Mouse (Mus musculus) layer of hippocampus, adult 2 months (tissue): ENCODE results near the gene Trim46. TPM values are rescaled to one million over a fixed set of nuclear protein-coding genes. Genes with fewer than 3 reads are reported as not detected.
A peak's percentile ranks its signal among the peaks of the same experiment; 100 is the strongest.

Source experiments
- DNase-seq, 2 experiments: peaks; one replicate each; pipeline ENCODE4 v3.0.0; 2022; ENCODE audit warnings: low spot score in 2 of 2
- H3K27ac ChIP-seq: fragments of 200-600 bp; 2 replicates; pipeline ENCODE4 v1.8.1; 2022
- H3K4me3 ChIP-seq: fragments of 200-600 bp; 2 replicates; pipeline ENCODE4 v1.8.1; 2022; ENCODE audit warnings: mild to moderate bottlenecking
- CTCF ChIP-seq: fragments of 200-600 bp; conservative IDR thresholded peaks from 2 replicates; pipeline ENCODE4 v1.8.1; 2022; ENCODE audit warnings: antibody characterized with exemption, mild to moderate bottlenecking, moderate library complexity
- long read RNA-seq, 2 experiments: library from polyadenylated mRNA; stranded (forward); transcript quantifications; one replicate each; pipeline ENCODE4 v2.0.0; 2021; ENCODE audit warnings: borderline mapping rate in 2 of 2
- total RNA-seq, 2 experiments: library from RNA; stranded (reverse); gene quantifications; 2 replicates each; pipeline ENCODE4 v1.2.3; 2021

The Trim46 gene
- 10 to 100 TPM; 89.1 to 92.8 TPM for total RNA-seq
- long read RNA-seq, experiment 1, transcript Trim46-201 (10 exons, 3,122 nt), result major isoform, 15 of 57 reads
- long read RNA-seq, experiment 1, transcript Trim46-206 (11 exons, 2,444 nt), result minor isoform, 6 of 57 reads
- long read RNA-seq, experiment 1, partial matches to known transcripts, result 16 of 57 reads
- long read RNA-seq, experiment 1, other reads (novel, unspliced or antisense), result 20 of 57 reads
- long read RNA-seq, experiment 2, transcript Trim46-201 (10 exons, 3,122 nt), result major isoform, 22 of 80 reads
- long read RNA-seq, experiment 2, transcript Trim46-206 (11 exons, 2,444 nt), result minor isoform, 7 of 80 reads
- long read RNA-seq, experiment 2, partial matches to known transcripts, result 14 of 80 reads
- long read RNA-seq, experiment 2, other reads (novel, unspliced or antisense), result 36 of 80 reads

GRCm38 (mm10) chr3:89246261-89247100 is at the start of gene Trim46:
Gene Trim46, minus strand, starts transcription at chr3:89246309.
- peak; percentile 96 for TF ChIP-seq CTCF
- DNase-seq, result peak; percentile 89 to 91
- peak within 1 kb of the TSS; percentile 89 for H3K4me3 ChIP-seq
- peak within 1 kb of the TSS; percentile 98 for H3K27ac ChIP-seq

GRCm38 (mm10) chr3:89295685-89296230 is 49.6 kb upstream of the Trim46 start:
- peak in 1 of 2 experiments; percentile 41 for DNase-seq
- peak overlapping the region; percentile 87 for H3K27ac ChIP-seq
- H3K4me3 ChIP-seq, result no peak overlapping the region
- TF ChIP-seq CTCF, result no peak

- TF ChIP-seq CTCF, result no peak
- DNase-seq, result no peak
- no peak overlapping the region for H3K27ac ChIP-seq
- no peak overlapping the region for H3K4me3 ChIP-seq
Observed at GRCm38 (mm10) chr3:89294195-89294594, 48.1 kb upstream of the Trim46 start.

GRCm38 (mm10) chr3:89293247-89293918 is 47.3 kb upstream of the Trim46 start:
- H3K27ac ChIP-seq, result no peak overlapping the region
- H3K4me3 ChIP-seq, result no peak overlapping the region
- no peak for DNase-seq
- TF ChIP-seq CTCF, result no peak

GRCm38 (mm10) chr3:89292303-89292702 is 46.2 kb upstream of the Trim46 start:
- no peak for TF ChIP-seq CTCF
- no peak overlapping the region for H3K27ac ChIP-seq
- H3K4me3 ChIP-seq, result no peak overlapping the region
- DNase-seq, result no peak

GRCm38 (mm10) chr3:89291874-89292273 is 45.8 kb upstream of the Trim46 start:
- no peak overlapping the region for H3K27ac ChIP-seq
- H3K4me3 ChIP-seq, result no peak overlapping the region
- TF ChIP-seq CTCF, result no peak
- no peak for DNase-seq

GRCm38 (mm10) chr3:89288503-89288928 is 42.4 kb upstream of the Trim46 start:
- no peak overlapping the region for H3K27ac ChIP-seq
- no peak overlapping the region for H3K4me3 ChIP-seq
- no peak for DNase-seq
- peak; percentile 18; the same call in 1 of the 2 replicates for TF ChIP-seq CTCF

- H3K27ac ChIP-seq, result no peak overlapping the region
- no peak for TF ChIP-seq CTCF
- DNase-seq, result no peak
- no peak overlapping the region for H3K4me3 ChIP-seq
Observed at GRCm38 (mm10) chr3:89287286-89287685, 41.2 kb upstream of the Trim46 start.

GRCm38 (mm10) chr3:89285526-89285925 is 39.4 kb upstream of the Trim46 start:
- no peak for DNase-seq
- Histone ChIP-seq H3K27ac (no peak overlapping the region), H3K4me3 (no peak overlapping the region)
- TF ChIP-seq CTCF, result no peak

GRCm38 (mm10) chr3:89284261-89284660 is 38.2 kb upstream of the Trim46 start:
- H3K4me3 ChIP-seq, result no peak overlapping the region
- no peak overlapping the region for H3K27ac ChIP-seq
- TF ChIP-seq CTCF, result no peak
- no peak for DNase-seq

GRCm38 (mm10) chr3:89282291-89282643 is 36.2 kb upstream of the Trim46 start:
- no peak for DNase-seq
- no peak overlapping the region for H3K27ac ChIP-seq
- TF ChIP-seq CTCF, result no peak
- H3K4me3 ChIP-seq, result no peak overlapping the region

- TF ChIP-seq CTCF, result peak; percentile 96
- peak; percentile 79 to 87 for DNase-seq
- H3K27ac ChIP-seq, result peak overlapping the region; percentile 94; the same call in 1 of the 2 replicates
- H3K4me3 ChIP-seq, result peak overlapping the region; percentile 74; the same call in 1 of the 2 replicates
Observed at GRCm38 (mm10) chr3:89281579-89282290, 35.6 kb upstream of the Trim46 start.
